Mouse (Mus musculus): ENCODE results near the gene Raet1e.
"Not testable (repeated sequence)": the region's sequence is repeated elsewhere in the genome, so short reads cannot be mapped to it uniquely, and the experiment has no call there.

The Raet1e gene

DNA sequence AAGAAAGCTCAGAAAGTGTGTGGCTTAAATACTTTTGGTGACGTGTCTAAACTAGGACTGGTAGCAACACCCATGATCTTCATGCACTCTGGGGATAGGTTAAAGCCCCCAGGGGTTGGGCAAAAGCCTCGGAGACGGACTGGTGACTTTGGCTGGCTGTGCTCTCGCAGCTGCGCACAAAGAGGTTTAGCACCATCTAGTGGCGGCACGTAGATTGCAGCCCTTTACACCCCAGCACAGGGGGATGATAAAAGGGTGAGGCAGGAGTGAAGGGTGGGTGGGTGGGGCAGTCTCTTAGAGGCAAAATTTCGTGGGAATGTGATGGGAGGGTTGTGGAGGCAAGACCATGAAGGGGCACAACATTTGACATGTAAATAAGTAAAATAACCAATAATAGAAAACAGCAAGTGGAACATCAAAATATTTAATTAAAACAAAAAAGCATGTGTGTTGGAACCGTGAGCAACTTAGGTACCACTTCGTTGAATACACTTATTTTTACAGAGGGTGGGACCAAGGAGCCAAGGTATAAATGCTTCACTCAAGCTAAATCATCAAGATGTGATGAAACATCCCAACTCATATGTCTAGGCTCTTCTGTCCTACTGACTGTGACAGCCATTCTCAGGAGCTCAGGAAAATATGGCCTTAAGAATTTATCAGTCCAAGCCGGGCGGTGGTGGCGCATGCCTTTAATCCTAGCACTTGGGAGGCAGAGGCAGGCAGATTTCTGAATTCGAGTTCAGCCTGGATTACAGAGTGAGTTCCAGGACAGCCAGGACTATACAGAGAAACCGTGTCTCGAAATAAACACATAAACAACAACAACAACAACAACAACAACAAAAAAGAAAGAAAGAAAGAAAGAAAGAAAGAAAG lies 5.6 kb downstream of the Raet1e start:
- DNase-seq (ENCODE audit: extremely low read depth, insufficient read length, low spot score): not testable (repeated sequence)

DNA sequence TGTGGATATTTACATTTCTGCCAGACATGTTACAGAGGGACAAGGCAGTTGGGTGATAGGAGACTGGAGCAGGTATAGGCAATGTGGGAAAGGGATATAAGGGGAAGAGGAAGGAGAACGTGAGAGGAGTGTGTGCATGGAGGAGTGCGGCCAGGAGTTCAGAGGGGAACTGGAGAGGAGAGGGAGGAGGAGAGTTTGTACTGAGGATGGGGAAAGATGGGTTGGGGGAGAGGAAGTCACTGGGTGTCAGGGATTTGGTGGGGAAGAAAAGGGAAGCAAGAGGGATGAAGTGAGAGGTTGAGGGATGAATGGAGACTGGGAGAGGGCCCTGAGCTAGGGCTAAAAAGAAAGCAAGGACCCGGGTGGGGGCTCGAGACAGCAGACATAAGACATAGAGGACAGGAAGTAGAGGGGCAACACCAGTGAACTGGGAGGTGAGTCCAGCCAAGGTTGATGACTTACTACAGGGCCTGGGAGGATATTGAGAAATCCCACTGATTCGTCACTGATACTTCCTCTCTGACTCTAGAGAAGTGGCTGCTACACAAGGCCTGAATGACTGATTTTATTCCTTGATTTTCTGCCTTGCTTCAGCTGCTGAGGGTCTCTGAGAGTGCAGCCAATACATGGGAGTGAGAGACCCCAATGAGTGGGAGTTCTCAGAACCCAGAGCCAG lies 7.1 kb downstream of the Raet1e start:
- not testable (repeated sequence) for DNase-seq (ENCODE audit: extremely low read depth, insufficient read length, low spot score)

DNA sequence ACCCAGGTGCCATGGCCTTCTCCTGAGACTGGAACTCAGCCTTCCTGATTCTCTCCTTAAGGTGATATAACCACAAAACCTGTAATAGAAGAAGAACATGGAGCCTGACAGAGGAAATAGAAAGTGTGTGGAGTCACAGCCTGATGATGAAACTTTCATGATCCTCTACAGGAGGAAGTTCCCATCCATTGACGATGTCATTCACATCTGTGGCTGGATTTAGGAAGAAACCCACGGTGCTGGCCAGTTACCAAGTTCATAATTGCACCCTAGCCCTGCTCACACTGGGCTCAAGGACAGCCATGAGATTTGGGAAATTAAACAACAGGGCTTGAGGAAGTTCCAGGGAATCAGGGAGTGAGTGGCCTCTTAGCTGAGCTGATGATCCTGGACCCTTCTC lies 7.7 kb downstream of the Raet1e start:
- DNase-seq (ENCODE audit: extremely low read depth, insufficient read length, low spot score): not testable (repeated sequence)

DNA sequence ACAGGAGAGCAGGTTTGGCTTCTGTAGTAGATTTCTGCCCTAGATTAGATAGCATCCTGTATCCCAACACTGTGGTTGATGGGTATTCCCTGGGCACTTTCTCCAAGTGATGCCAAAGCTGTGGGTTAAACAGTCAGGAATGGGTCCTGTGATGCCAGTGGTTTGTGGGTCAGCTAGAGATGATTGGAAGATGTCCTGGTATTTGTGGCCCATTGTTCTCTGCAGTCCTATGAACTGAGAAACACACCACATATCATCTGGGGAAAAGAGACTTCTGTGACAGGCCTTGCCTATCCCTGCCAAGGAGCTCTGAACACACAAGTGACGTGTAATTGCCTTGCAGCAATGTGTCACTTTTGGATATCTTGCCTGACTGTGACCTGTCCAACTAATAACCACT lies 8.7 kb downstream of the Raet1e start:
- not testable (repeated sequence) for DNase-seq (ENCODE audit: extremely low read depth, insufficient read length, low spot score)

DNA sequence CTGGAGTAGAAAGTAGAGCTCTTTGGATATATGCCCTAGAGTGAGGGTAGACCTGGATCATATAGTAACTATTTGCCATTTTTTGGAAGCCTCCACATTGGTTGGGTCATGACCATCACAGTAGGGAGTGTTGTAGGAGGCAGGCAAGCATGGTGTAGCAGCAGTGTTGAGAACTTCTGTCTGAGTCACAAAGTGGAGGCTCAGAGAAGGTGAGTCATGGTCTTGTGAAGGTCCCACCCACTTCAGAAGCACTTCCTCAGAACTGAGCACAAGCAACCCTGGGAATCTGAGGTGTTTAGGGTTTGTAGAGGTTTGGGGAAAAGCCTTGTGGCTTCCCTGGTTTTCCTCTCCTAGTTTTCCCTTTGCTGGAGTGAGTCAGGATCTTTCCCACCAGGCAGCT lies 10.7 kb downstream of the Raet1e start:
- not testable (repeated sequence) for DNase-seq (ENCODE audit: extremely low read depth, insufficient read length, low spot score)

DNA sequence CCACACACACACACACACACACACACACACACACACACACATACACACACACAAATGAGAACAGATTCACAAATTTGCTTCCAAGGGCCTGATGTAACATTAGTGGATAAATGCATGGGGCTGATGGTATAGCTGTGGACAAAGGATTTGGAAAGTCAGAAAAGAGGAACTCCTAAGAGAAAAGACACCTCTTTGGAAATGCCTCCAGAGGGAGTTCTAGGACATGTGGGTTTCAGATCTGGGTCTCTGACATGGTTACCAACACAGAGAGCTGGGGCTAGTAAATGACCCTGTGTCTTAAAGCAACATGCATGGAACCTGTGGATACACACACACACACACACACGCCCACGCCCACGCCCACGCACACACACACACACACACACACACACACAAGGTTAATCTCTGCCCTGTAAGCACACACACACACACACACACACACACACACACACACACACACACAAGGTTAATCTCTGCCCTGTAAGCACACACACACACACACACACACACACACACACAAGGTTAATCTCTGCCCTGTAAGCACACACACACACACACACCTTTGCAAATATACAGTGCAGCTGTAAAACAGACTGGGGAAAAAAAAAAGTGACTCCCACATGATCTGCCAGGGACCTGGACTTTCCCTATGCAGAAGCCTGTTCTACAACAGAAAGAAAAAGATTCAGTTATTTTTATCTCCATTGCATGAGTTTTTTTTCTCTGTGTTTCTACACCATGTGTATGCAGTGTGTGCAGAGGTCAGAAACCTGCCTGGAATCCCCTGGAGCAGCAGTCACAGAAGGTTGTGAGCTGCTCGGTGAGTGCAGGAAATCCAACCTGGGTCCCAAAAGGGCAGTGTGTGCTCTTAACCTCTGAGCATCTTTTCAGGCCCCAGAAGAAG lies 14.3 kb downstream of the Raet1e start:
- DNase-seq (ENCODE audit: extremely low read depth, insufficient read length, low spot score): not testable (repeated sequence)

DNA sequence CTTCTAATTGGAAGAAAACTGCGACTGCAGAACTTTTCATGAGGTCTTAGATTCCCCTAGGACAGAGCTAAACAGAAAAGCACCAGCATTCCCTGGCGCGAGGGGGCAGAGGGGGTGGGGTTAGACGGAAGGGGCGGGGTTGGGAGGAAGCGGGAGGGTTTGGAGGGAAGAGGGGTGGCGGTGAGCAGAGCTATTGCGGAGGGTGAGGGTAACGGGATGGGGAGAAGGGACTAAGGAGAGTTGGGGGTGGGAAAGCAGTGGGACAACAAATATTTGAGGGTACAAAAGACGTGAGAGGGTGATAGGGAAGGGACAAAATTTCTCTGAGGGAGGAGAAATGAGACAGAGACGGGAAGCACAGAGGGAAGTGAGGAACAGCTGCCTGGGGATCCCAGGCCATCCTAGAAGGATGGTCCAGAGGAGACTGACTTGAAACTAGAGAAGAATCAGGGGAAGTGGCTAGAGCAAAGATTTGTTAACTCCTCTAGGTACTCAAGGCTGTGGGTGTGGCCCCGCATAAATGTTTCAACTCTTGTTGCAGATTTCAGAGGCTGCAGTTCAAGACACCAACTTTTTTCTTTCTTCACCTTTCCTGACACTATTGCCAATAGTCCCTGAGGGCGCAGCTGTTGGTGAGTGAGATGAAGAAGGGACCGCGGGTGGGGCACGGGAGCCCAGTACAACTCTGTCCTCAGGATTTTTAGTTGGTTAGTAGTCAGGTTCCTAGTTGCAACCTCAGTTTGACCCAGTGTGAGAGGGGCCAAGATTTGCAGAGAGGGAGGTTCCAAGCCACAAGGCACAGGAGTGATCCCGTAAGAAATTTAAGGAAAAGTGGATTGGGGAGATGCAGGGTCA lies 15.2 kb downstream of the Raet1e start:
- DNase-seq (ENCODE audit: extremely low read depth, insufficient read length, low spot score): not testable (repeated sequence)

DNA sequence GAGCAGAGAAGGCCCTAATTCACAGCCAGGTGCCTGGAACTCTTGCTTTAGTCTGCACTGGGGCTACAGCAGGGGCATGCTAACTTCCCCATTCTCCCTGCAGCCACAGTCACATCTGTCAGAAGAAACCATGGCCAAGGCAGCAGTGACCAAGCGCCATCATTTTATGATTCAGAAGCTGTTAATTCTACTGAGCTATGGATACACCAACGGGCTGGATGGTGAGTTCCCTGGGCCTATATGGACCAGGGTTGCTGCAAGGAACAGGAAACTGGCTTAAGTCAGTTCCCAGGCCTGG lies 15.8 kb downstream of the Raet1e start:
- DNase-seq (ENCODE audit: extremely low read depth, insufficient read length, low spot score): not testable (repeated sequence)

DNA sequence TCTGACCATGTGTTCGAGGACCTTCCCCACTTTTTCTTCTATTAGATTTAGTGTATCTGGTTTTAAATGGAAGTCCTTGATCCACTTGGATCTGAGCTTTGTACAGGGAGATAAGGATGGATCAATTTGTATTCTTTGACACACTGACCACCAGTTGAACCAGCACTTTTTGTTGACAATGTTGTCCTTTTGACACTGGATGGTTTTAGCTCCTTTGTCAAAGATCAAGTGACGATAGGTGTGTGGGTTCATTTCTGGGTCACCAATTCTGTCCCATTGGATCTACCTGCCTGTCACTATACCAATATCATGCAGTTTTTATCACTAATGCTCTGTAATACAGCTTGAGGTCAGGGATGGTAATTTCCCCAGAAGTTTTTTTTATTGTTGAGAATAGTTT lies 18.1 kb downstream of the Raet1e start:
- not testable (repeated sequence) for DNase-seq (ENCODE audit: extremely low read depth, insufficient read length, low spot score)

DNA sequence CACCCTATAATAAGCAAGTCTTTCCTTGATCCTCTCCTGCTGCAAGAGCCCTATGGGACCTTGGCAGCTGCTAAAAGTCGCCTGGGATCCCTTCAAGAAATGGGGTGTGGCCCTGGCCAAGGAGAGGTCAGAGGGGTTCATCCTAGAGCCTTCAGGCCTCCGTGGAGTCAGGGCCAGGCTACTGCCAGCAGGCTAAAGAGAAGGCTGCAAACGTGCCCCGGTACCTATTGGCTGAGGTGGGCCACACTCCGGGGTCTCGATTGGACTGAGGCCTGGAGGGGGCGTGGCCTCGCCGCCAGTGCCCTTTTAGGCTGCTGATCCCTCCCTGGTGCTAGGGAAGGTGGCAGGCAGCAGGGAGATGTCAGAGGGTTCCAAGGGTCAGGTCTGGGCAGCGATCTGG lies 32.7 kb downstream of the Raet1e start:
- DNase-seq (ENCODE audit: extremely low read depth, insufficient read length, low spot score): not testable (repeated sequence)

DNA sequence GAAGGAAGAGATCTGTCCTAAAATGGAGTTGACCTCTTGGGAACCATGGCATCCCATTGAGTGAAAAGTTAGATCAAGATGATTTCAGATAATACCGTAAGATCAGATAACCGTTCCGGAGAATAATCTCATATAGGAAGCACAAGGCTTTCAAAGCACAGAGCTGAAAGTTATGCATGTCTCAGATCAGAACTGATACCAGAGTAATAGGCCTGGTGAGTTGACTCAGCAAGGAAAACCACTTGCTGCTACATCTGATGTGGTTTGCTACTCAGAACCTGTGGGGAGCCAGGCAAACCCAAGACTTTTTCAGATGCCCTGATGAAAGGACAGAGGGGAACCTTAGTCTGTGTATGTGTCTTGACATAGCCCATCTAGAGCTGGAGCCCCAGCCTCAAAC lies 43.0 kb downstream of the Raet1e start:
- DNase-seq (ENCODE audit: extremely low read depth, insufficient read length, low spot score): not testable (repeated sequence)

DNA sequence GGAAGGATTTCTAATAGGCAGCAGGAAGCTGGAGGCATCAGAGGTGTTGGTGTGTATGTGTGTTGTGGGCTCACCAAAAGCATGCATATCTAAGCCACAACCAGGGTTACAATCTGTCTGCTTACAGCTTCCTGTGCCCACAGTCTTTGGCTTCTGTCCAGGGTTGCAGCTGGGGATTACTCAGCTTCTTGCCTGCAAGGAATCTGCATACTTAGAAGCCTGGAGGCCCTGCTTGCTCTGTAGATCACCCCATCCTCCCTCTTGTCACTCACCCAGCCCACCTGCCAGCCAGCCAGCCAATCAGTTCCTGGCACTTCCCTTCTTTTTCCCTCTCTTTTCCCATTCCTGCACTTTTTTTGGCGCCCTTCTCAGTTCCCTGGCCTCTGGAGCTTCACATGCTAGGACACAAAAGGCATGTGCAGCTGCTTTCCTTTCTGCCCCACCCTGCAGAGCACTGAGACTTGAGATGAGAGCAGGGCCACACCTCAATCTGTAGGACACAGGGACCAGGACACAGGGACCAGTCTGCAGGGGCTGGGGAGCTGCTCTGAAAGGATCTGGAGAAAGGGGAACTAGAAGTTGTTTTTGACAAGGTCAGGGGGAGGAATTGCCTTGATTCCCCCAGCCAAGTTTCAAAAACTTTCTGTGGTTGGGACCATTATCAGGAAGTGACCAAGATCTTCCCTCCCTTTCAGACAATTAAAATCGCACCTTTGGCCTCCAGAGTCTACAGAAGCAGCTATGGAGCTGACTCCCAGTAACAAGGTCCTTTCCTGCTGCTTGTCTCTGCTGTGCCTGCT lies 44.6 kb downstream of the Raet1e start:
- not testable (repeated sequence) for DNase-seq (ENCODE audit: extremely low read depth, insufficient read length, low spot score)

DNA sequence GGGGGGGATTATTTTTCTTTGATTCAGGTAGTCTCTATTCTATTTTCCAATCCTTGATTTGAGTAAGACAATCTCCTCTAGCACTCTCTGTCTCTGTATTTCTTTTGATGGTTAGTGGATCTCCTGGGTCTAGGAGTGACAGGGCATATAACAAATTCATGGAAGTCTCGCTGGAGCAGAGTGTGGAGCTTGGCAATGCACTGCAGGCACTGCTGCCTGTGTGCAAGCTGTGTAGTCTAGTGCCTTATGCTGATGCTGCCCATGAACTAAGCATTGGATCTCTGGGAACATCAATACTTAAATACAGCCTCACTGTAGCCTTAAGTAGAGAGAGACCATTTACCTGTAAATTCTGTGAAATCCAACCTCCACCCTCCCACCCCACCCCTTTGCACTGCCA lies 48.1 kb downstream of the Raet1e start:
- DNase-seq (ENCODE audit: extremely low read depth, insufficient read length, low spot score): not testable (repeated sequence)

DNA sequence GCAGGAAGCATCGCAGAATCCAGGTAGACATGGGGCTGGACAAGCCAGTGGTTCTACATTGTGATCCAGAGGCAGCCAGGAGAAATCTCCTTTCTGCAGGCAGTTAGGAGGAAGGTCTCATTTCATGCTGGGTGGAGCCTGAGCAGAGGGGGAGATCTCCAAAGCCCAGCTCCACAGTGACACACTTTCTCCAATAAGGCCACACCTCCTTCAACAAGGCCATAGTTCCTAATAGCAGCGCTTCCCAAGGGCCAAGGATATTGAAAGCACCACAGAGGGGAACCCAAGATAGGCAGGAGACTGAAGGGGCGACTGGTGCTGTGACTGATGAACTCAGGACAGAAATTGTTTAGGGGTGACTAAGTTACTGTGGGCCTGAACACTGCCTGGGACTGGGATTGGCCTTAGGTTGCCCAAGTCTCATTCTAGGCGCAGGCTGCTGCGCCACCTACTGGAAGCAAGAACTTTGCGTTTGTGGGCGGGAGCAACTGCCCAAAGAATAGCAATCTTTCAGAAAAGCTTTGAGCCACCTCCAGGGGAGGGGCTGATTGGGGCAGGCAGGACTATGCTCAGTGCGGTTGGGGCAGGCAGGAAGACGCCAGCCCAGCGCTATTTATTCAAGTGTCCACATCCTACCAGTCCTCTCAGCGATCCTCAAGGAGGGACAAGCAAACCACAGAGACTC lies 53.8 kb downstream of the Raet1e start:
- not testable (repeated sequence) for DNase-seq (ENCODE audit: extremely low read depth, insufficient read length, low spot score)

DNA sequence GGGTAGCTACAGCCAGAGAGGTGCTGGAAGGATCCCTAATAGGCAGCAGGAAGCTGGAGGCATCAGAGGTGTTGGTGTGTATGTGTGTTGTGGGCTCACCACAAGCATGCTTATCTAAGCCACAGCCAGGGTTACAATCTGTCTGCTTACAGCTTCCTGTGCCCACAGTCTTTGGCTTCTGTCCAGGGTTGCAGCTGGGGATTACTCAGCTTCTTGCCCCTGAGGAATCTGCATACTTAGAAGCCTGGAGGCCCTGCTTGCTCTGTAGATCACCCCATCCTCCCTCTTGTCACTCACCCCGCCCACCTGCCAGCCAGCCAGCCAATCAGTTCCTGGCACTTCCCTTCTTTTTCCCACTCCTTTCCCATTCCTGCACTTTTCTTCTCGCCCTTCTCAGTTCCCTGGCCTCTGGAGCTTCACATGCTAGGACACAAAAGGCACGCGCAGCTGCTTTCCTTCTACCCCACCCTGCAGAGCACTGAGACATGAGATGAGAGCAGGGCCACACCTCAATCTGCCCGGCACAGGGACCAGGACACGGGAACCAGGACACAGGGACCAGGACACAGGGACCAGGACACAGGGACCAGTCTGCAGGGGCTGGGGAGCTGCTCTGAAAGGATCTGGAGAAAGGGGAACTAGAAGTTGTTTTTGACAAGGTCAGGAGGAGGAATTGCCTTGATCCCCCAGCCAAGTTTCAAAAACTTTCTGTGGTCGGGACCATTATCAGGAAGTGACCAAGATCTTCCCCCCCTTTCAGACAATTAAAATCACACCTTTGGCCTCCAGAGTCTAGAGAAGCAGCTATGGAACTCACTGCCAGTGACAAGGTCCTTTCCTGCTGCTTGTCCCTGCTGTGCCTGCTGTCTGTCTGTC lies 65.3 kb downstream of the Raet1e start:
- DNase-seq (ENCODE audit: extremely low read depth, insufficient read length, low spot score): not testable (repeated sequence)

DNA sequence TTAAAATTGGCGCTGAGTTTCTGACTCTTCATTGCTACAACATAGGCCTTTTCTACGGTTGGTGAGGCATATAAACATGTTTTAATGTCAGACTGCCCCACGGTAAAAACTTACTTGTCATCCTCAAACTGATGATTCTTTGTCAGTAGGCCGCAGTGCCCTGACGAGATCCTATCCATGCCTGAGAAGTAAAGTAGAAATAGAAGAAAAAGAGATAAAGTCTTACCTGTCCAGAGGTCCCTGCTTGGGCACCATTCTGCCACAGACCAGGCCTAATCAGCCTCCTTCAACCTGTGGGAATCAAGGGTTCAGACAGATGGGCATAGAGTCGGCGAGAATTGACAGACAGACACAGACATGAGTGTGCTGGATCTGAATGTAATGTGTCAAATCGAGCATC lies 106.7 kb downstream of the Raet1e start:
- DNase-seq (ENCODE audit: extremely low read depth, insufficient read length, low spot score): no peak

DNA sequence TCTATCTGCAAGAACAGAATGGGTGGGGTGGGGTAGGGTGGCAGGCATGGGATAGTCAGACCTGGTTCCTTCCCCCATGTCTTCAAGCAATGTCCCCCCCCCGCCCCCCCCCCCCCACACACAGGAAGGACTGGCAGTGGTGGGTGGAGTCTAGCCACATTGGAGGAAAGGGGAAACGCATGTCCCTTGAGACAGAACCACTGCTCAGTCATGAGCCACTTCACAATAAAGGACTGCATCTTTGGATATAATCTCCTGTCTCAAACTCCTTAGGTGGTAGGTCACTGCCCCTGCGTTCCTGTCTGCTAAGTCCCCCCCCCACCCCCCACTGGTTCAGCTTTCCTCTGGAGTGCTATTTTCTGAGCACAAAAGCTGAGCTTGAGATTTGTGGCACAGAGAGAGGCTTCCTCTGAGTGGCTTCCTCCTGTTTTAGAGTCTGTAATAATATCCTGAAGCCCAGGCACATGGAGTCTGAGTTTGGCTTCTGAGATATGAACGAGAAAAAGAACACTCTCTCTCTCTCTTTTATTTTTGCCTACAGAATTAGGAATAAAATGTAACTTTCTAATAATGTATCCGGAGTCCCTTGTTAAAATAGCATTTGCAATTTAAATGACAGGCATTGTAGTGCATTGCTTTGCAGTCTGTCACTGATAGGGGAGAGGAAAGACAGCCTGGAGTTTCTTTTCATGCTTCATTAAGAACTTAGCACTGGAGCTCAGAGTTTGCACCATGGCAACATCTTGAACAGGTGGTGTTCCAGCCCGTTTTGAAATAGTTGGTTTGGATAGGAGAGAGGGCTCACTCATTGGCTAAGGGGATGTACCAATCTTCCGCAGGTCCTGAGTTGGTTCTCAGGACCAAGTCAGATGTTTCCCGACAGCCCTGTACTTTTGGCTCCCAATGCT lies 112.8 kb downstream of the Raet1e start:
- not testable (repeated sequence) for DNase-seq (ENCODE audit: extremely low read depth, insufficient read length, low spot score)
